Comparison of ENCODE assay signal across 8 mouse cellular contexts in the genomic region with DNA sequence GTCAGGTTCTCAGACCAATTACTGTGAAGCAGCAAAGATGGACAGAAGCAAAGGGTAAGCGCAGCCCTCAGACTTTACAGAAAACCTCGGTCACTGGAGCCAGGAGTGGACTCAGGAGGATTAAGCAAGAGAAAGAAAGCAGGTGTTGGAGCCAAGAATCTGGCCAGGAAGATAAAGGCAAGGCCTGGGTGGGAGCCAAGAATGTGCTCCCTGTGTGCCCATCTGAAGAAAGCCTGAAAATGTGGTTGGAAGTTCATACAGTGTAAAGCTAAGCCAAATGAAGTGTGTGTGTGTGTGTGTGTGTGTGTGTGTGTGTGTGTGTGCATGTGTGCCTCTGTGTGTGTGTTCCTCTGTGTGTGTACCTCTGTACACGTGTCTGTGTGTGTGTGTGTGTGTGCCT.
DNase-seq lines count a peak whose midpoint lies in the region; ATAC-seq lines count a peak whose summit lies in the region.
"Had no signal": no experiment of that assay in that cellular context is flagged by ENCODE, and none has a peak within 500 bp of the region (broad histone marks: within the 10 kb centered on the region; RNA-seq: fewer than 3 reads in every experiment).

No protein-coding gene starts in this region.

- WGBS in heart, embryonic 15.5 days = 35% methylated on average over 3 of the region's 3 CpGs
- 47% methylated on average over 3 of the region's 3 CpGs for WGBS in lung, embryonic 16.5 days

- H3K4me2 ChIP-seq in heart, embryonic 15.5 days = no peak overlapping the region
- no peak overlapping the region for H3K4me2 ChIP-seq in lung, embryonic 16.5 days (ENCODE audit: low read depth, low read length)

- H3K27ac ChIP-seq in heart, embryonic 15.5 days = peak overlapping the region; percentile 54
- no peak overlapping the region for H3K27ac ChIP-seq in lung, embryonic 16.5 days (ENCODE audit: low read length)

- peaks cover 7% of the 10 kb centered on the region for H3K4me1 ChIP-seq in heart, embryonic 15.5 days (replicated peaks)
- peaks cover 2% of the 10 kb centered on the region; the same call in 1 of the 2 replicates for H3K4me1 ChIP-seq in lung, embryonic 16.5 days (replicated peaks; ENCODE audit: control insufficient read depth, insufficient read depth, low read length)
- H3K4me1 ChIP-seq: megakaryocyte, embryonic 14.5 days had no signal

- no peaks in the 10 kb centered on the region for H3K27me3 ChIP-seq in heart, embryonic 15.5 days
- no peaks in the 10 kb centered on the region for H3K27me3 ChIP-seq in lung, embryonic 16.5 days (ENCODE audit: control insufficient read depth, insufficient read depth, low read depth, low read length)
- H3K27me3 ChIP-seq: megakaryocyte, embryonic 14.5 days had no signal

- ATAC-seq in heart, embryonic 15.5 days (replicated peaks; ENCODE audit: insufficient number of reproducible peaks, insufficient read depth, low FRiP score, low read depth) = peak; percentile 73; the same call in 1 of the 2 replicates
- peak; percentile 78 for ATAC-seq in lung, embryonic 16.5 days (ENCODE audit: low read depth)

- intact Hi-C loops in gastrocnemius, postnatal 14 days (cut with DNase I; ENCODE audit: low total_unique reads) = no loop called here

- DNase-seq in urinary bladder, postnatal 14 days (ENCODE audit: low spot score) = peak; percentile 39
- no peak for DNase-seq in urinary bladder, postnatal 10 days (ENCODE audit: low spot score)
- peak; percentile 35 for DNase-seq in testis, postnatal 14 days (ENCODE audit: low spot score)
- no peak for DNase-seq in gastrocnemius, postnatal 14 days
- no peak for DNase-seq in cerebellum, adult 11-12 months

- H3K9ac ChIP-seq in heart, embryonic 15.5 days = no peak overlapping the region
- no peak overlapping the region for H3K9ac ChIP-seq in lung, embryonic 16.5 days (ENCODE audit: low read length)

- H3K9me3 ChIP-seq in heart, embryonic 15.5 days (replicated peaks) = no peaks in the 10 kb centered on the region
- no peaks in the 10 kb centered on the region for H3K9me3 ChIP-seq in lung, embryonic 16.5 days (ENCODE audit: control insufficient read depth, low read length)
- H3K9me3 ChIP-seq: megakaryocyte, embryonic 14.5 days had no signal

- no peak overlapping the region for H3K4me3 ChIP-seq in heart, embryonic 15.5 days
- no peak overlapping the region for H3K4me3 ChIP-seq in lung, embryonic 16.5 days (ENCODE audit: low read length)
- H3K4me3 ChIP-seq: megakaryocyte, embryonic 14.5 days had no signal

- no peaks in the 10 kb centered on the region for H3K36me3 ChIP-seq in heart, embryonic 15.5 days
- no peaks in the 10 kb centered on the region for H3K36me3 ChIP-seq in lung, embryonic 16.5 days (ENCODE audit: control insufficient read depth, insufficient read depth, low read length)

Comparison
In these comparisons a context has a peak if more than half of its experiments do, and no peak if none do; other contexts are left out.
1. DNase-seq: peak in urinary bladder, postnatal 14 days (single experiment) and testis, postnatal 14 days (single experiment); none in urinary bladder, postnatal 10 days (single experiment), gastrocnemius, postnatal 14 days (single experiment) and cerebellum, adult 11-12 months (single experiment).